Mouse (Mus musculus) erythroid progenitor cell, adult 5-6 weeks (primary cell): ENCODE data around the gene Synj2. TPM values are rescaled to one million over a fixed set of nuclear protein-coding genes. Genes with fewer than 3 reads are reported as not detected.

Experiments
- ATAC-seq: replicated peaks from 2 replicates; pipeline ENCODE4 v1.8.0; 2016; ENCODE audit warnings: moderate number of reproducible peaks, mild to moderate bottlenecking, moderate TSS enrichment, inconsistent platforms; ENCODE audit not compliant: poor library complexity, low FRiP score, severe bottlenecking
- total RNA-seq, 2 experiments: library from RNA; stranded (forward) in 1 of 2; stranded (reverse) in 1 of 2; fragments of 150-400 nt in 1 of 2; fragments of 186-747, 209-891 nt in 1 of 2; gene quantifications; 2 replicates each; pipeline versions ENCODE4 v1.2.3 to v1.2.4; 2015 to 2017; ENCODE audit warnings: low replicate concordance in 2 of 2

Gene Synj2
- total RNA-seq, 2 experiments from 2014 or later: 6.3 TPM; not detected in 1

DNA sequence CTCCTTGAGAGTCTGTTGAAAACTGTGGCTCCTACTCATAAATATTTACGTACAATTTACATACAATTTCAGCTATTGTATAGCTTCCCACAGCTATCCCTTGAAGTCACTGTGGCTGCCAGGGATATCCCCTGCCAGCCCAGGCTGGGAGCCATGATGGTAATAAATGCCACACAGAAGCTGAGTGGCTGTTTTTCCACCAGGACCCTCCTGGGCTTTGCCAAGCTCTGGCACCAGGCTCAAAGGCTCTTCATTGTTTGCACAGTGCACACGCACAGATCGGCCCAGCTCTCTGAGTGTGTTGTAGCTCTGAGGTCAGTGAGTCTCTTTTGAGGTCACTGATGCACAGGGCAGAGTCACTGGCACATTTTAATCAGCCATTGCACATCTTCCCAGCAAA is 28.2 kb downstream of the Synj2 start:
- no peak for ATAC-seq

DNA sequence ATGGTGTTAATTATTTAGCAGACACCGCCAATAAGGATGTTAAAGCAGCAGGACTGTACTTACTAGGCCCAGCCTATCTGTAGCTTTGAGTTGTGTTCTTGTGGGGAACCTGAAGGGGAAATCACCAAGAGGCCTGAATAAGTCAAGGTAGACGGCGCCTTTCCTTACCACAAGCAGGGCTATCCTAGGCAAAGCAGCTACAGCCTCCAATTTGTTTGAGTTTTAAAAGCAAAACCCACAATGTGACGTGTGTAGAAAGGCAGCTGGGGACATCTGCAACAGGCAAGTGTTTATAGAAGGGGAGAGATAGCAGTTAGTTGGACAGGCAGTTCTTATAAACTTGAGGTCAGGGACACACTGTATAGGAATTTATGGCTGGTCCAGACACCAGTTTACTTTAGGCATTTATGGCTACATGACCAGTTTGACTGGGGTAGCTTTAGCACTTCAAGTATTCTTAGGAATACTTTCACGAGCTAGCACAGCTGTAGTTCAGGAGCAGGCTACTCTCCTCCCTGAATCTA is 29.3 kb downstream of the Synj2 start:
- no peak for ATAC-seq

DNA sequence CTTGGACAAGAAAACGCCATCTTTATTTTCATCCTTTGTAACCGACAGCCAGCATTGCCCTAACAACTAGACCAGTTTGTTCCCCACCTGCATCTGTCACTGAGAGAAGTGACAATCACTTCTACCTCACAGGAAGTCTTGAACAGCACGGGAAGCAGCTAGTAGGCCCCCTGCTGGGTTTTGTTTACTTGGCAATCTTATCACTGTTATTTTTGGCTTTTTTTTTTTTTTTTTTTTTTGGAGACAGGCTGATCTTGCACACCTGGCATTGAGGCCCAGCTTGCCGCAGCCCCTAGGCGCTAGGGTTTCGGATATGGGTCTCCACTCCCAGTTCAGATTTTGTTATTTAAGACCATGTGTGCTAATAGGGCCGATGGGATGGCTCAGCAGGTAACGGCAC is 32.5 kb downstream of the Synj2 start:
- ATAC-seq: no peak

DNA sequence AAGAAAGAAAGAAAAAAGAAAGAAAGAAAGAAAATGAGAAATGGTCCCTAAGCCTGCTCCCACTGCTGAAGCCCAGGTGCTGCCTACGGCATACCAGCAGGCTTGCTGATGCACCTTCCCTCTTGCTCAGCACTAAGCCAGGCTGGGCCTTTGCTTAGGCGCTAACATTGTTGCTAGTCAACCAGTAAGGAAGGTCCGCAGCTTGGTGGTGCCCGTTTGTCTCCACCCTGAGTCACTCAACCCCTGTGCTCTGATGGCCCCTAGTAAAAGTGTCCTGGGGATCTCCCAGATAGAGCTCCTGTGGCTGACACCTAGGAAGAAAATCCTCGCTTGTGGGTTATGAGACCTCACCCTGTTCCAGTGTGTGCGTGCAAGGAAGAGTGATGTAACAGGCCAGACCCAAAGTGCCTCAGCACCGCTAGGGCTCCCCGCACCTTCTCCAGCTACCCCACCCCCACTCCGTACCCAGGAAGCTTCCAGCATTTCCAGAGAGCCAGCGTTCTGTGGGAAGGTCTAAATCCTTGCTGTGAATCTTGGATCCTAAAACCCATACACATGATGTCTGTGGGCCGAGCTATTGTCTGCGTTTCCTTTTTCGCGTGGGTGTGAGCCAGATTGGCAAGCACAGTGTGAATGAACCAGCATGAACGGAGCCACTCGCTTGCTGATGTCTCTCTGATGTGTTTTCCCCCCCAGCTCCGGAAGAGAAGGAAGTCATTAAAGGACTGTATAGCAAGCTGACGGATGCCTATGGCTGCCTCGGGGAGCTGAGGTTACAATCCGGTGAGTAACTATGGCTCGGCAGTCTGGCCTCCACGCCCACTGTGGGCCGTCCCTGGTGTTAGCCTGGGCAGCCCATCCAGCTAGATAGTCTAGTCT is 34.3 kb downstream of the Synj2 start:
- no peak for ATAC-seq

DNA sequence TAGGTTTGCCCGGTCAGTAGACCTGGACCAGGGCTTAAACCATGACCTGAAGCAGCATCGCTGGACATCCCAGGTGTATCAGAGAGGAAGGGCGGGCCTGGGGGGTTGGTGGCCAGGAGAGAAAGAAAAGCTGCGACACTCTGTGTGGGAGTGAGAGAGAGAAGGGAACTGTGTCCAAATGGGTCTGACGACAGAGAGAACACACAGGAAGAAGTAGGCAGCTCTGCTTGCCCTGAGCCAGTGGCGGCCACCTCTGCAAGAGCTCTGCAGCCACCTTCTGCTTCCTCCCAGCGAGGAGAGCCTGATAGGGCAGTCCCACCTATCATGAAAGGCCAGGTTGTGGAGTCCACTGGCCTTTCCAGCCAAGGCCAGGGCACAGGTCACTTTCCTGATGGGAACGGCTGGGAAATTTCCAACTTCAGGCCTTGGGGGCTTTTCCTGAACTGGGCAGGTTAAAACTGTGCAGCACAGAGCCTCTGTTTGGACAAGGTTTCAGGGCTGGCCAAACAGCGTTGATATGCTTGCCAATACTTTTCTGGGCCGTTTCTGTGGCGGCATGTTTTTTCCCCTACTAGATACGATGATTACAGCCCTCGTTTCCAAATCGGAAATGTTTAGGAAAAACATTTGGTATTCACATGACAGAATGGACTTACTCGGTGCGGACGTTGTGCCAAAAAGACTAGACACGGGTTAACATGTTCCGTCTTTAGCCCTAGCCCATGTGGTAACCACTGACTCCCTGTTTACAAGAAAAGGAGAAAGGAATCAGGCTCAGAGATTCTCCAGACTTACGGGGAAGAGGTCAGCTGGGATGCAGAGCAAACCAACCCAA is 35.4 kb downstream of the Synj2 start:
- no peak for ATAC-seq

DNA sequence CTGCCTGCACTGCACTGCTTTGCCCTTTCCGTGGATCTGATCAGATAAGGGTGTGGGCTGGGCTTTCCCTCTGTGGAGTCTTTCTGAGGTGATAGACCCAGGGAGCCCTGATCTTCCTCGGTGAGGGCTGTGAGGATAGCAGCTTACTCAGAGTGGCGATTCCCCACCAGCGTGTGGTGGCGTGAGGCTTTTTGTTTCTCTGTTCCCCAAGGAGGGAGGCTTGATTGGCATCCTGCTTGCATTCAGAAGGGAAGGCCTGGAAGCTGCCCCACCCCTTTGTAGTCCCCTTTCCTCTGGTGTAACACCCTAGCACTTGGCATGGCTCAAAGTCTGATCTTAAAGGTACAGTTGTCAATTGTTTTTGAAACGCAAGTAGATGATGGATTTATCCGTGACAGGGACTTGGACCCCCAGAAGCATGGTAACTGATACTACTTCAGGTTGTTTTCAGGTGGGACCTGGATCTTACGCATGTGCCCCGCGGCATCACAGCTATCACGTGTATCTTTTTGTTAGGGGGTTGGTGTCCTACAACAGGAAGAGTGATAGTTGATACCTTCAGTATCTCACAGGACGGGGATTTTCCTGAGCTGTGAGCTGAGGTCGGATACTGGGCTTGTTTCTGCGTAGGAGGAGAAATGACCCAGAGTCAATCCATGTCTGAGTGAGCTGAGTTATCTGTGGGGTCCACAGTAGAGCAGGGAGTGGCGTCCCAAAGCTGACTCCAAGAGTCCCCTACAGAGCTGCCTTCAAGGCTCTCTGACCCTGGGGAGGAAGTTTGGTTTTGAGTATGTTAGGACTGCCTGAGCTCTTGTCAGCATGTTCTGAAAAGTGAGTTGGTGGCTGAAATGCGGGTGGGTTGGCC is 36.2 kb downstream of the Synj2 start:
- ATAC-seq: no peak

DNA sequence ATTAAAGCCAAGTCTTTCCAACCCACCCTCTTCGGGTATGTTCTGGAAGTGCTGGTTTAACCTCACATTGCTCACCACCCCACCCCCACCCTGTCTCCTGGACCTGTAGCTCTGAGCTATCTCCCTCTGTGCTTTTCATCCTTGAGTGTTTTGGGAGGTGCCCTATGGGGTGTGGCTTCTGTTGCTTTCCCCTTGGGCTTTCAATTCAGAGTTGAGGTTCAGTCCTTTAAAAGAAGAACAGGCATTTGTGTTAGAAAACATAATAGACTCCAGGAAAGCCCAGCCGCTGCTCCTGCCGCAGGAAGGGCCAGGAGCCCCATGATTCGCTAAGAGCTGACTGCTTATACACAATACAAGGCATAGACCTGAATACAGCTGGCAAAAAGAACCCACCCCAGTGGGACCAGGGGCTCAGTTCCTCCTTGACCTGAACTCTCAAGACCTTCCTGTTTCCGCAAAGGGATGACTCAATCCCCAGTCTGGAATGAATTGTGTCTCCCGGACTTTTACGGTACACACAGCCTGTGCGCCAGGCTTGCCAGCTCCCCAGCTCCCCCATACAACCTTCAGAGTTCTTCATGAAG is 36.9 kb downstream of the Synj2 start:
- ATAC-seq: no peak

DNA sequence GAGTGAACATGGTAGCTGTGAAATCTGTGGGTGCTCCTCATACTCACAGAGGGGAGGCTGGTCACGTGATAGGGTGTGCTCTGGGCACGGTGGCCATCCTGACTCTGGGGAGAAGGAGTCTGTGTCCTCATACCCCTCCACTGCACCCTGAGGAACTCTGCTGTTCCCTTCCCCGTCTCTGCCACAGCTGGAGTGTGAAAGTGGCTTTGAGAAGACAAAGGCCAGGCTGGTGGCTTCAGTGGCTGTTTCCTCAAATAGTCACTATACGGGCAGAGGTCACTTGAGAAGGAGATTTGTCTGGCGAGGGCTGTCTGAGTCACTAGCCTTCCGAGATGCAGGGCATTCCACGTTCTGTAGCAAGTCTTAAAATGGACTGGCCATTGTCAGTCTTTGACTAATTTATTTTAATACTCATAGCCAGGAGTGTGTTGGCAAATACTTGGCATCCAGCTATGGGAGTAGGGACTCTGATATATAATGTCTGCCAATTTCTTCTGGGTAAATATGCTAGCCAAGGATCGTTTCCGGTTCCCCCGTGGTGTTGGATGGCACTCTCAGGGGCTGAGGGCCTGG is 37.5 kb downstream of the Synj2 start:
- no peak for ATAC-seq

DNA sequence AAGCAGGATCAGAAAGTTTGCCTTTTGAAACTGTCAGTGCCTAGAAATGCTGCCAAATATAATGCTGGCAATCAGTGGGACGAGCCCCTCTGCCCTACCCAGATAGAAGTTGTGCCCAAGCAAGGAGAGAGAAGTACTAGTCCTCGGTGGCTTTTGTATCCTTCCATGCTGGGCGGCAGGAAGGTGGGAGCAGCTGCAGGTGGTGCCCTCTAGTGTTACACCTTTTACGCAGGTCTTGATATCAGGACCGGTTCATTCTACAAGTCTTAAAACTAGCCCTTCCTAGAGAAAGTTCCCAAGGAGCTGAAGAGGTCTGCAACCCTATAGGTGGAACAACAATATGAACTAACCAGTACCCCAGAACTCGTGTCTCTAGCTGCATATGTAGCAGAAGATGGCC is 39.8 kb downstream of the Synj2 start:
- no peak for ATAC-seq

DNA sequence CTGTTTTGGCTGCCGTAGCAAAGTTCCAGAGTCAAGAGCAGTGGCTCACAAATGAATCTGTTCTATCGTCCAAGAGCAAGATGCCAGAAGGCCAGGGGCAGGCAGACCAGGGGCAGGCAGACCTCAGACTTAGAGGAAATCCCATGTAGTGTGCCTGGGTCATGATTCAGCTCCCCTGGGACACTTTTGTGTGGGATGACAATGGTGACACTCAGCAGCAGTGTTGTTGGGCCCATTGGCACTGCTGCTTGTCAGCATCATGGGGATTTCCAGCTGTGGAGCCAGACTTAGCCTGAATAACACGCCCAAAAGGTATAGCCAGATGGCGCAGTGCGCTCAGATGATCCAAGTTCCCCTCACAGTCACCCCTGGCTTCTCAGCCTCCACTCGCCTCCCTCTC is 42.1 kb downstream of the Synj2 start:
- ATAC-seq: no peak

DNA sequence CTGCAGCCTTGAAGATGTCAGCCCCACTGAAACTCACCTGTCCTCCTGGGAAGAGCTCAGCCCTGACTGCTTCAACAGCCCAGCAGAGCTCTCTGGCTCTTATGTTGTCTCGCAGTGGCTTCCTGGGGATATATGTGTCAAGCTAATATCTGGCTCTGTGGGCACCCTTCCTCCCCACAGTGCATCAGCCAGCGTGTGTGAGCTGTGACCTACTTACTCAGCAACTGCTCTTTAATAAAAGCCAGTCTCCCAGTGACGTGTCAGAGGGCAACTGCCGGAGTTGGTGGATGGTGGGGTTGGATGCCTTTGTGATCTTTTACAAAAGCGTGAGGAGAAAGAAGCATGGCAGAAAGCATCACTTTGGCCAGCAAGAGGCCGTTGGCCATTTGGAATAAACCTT is 42.8 kb downstream of the Synj2 start:
- no peak for ATAC-seq

DNA sequence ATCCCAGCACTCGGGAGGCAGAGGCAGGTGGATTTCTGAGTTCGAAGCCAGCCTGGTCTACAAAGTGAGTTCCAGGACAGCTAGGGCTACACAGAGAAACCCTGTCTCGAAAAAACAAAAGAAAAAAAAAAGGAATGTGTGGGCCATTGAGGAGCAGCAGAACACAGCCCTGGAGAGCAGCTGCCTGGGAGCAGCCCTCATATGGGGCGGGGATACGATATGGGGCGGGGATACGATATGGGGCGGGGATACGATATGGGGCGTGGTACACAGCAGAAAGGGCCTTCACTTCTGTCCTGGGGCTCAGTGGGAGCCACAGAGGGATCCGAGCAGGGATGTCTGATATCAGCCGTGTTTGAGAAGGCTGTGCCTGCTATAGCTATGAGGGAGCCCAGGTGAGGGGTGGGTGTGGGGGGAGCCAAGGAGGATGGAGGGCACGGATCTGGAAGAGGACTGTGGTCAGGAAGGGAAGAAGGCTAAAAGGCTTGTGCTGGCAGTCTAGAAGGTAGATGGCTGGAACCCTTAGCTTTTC is 43.7 kb downstream of the Synj2 start:
- no peak for ATAC-seq

DNA sequence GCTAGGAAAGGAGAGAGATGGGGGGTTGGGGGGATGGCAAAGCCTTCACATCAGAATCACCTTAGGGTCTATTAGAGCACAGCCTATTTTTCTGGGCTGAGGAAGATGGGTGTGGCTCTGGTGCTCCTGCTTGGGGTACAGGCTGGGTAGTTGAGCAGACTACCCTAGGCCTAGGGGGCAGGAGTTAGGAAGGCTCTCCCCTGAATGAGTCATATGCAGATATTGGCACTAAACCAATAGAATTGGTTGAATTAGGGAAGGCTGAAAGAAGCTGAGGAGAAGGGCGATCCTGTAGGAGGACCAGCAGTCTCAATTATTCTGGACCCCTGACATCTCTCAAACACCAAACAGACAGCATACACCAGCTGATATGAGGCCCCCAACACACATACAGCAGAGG is 44.2 kb downstream of the Synj2 start:
- ATAC-seq: no peak

DNA sequence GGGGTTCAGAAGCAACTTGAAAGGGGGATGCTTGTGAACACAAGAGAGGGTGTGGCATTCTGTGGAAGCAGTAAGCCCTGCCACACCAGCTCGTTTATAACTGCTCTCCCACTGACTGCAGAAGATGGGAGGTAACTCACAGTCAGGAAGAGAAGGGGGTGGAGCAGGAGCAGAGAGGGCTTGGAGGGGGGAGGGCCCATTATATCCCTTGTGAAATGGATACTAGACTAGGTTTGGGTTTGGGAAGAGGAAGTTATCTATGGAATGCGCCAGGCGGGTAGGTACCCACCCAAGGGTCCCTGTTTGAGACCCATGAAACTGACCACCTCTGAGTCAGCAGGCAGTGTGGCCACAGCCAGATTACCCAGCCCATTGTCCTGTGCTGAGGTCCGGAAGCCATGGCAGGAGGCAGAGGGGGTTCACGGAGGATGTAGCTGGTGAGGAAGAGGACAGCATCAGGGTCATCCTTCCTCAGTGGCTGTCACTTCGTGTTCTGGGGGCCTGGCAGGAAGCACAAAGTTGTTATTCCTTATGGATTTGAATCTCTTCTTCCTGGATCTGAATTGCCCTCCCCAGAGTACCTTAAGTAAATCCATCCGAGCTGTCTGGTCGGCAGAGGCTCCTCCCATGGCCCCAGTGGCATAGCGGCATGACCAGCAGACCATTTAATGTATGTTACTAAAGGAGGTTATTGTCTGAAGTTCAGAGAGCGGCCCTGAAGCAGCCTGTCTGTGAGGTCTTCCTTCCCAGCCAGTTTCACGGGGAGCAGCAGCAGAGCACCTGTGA is 46.4 kb downstream of the Synj2 start:
- no peak for ATAC-seq

DNA sequence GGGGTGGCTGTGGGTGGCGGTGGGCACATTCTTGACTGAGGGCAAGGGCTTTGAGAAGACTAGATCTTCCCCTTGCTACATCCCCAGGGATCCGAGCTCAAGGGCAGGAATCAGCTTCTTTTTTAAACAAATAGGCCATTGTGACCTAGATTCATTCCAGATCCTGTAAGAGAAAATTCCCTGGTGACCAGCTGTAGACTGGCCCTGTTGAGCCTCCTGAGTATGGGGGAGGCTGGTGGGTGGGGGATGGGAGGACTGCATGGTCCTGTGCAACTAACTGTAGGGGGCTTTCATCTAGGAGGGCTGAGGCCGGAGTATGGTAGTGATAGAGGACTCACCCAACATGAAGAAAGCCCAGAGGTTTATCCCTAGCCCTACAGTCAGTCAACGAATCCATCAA is 47.0 kb downstream of the Synj2 start:
- ATAC-seq: no peak

DNA sequence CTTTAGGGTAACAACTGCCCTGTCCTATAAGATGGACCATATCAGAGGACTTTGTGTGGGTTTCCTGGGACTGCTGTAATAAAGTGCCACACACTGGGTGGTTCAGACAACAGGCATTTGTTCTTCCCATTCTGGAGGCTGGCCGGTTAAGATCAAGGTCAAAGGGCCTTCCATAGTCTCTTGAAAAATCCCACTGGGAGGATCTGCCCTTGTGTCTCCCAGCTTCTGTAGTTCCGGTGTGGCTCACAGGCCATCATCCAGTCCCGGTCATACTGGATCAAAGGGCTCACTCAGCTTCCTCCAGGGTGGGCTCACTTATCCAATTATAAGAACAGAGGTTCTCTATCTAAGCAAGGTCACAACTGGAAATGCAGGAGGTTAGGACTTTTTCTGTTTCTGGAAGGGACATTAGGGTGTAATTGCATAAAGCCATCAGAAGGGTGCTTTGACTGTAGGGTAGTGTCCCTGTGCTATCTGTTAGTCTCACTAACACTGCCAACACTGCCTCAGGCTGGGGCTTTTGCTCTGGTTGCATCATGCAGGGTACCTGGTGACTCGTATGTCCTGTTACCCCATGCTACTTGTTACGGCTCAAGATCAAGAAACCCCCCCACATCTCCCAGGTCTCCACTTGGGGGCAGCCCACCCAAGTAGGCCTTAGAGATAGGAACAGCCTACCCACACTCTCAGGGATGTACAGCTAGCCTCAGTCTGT is 51.9 kb downstream of the Synj2 start:
- ATAC-seq: no peak

DNA sequence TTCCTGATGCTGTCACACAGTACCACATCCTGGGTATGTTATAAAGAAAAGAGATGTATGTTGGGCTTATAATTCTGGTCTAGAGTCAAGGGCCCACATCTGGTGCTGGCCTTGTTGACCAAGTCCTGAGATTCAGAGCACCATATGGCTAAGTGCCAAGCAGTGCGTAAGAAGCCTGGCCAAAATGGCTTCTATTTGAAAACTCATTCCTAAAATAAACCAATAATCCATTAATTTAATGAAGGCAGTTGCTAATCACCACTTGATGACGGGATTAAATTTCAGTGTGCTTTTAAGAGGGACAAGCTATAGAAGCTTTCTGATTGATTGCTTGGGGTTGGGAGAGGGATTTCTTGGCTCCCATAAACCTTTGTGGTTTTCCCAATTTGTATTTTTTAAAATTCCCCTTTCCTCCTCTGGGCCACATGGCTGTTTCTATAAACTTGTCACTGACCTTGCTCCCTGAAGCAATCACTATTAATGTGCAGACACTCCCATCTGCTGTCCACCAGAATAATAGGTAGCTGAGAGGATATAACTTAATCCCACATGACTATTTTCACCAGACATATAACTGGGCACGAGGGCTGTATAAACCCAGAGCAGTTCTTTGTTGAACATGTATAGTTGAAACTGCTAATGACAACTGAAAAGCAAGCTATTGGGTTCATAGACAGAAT is 52.6 kb downstream of the Synj2 start:
- no peak for ATAC-seq
